Mouse (Mus musculus): ENCODE results near the gene Cdk5rap1. TPM values are rescaled to one million over a fixed set of nuclear protein-coding genes. Genes with fewer than 3 reads are reported as not detected.
A peak's percentile ranks its signal among the peaks of the same experiment; 100 is the strongest.

Gene Cdk5rap1
- polyA plus RNA-seq, 1 experiment from 2014 or later, result 13.1 TPM

- DNase-seq, result peak; percentile 84
- Histone ChIP-seq H3K27ac (ENCODE audit: low read depth) (no peak overlapping the region), H3K9ac (no peak overlapping the region), H3K4me3 (ENCODE audit: low read depth, low read length) (no peak overlapping the region), H3K4me2 (no peak overlapping the region), H3K27me3 (ENCODE audit: insufficient read depth, low read length) (0 out of 2 replicates have a peak, but pooled peaks cover 2% of the 10 kb centered on the region), H3K9me3 (ENCODE audit: low read depth, low read length) (no peaks in the 10 kb centered on the region), H3K36me3 (ENCODE audit: insufficient read depth) (no peaks in the 10 kb centered on the region), H3K4me1 (ENCODE audit: insufficient read depth) (no peaks in the 10 kb centered on the region)
- peak; percentile 65 for TF ChIP-seq CTCF (IDR thresholded peaks at IDR 0.05; ENCODE audit: low read depth)
- ATAC-seq (ENCODE audit: insufficient read depth), result no peak
- 62% methylated on average over 7 of the region's 7 CpGs for WGBS
These were observed 39.3 kb upstream of the Cdk5rap1 start for GRCm38 (mm10) chr2:154412018-154412666.

- no peaks in the 10 kb centered on the region for H3K4me1 ChIP-seq (ENCODE audit: insufficient read depth)
- H3K27ac ChIP-seq (ENCODE audit: low read depth), result no peak overlapping the region
- no peak for ATAC-seq (ENCODE audit: insufficient read depth)
- TF ChIP-seq CTCF (IDR thresholded peaks at IDR 0.05; ENCODE audit: low read depth), result no peak
- no peak overlapping the region for H3K4me3 ChIP-seq (ENCODE audit: low read depth, low read length)
- no peak overlapping the region for H3K4me2 ChIP-seq
- no peaks in the 10 kb centered on the region for H3K9me3 ChIP-seq (ENCODE audit: low read depth, low read length)
- 55% methylated on average over 2 of the region's 2 CpGs for WGBS
- 0 out of 2 replicates have a peak, but pooled peaks cover 2% of the 10 kb centered on the region for H3K27me3 ChIP-seq (ENCODE audit: insufficient read depth, low read length)
- H3K9ac ChIP-seq, result no peak overlapping the region
- H3K36me3 ChIP-seq (ENCODE audit: insufficient read depth), result no peaks in the 10 kb centered on the region
- peak; percentile 47 for DNase-seq
These were observed 37.5 kb upstream of the Cdk5rap1 start for GRCm38 (mm10) chr2:154410355-154410754.

GRCm38 (mm10) chr2:154407643-154408445 is 35.0 kb upstream of the Cdk5rap1 start, which contains the start of gene Snta1:
Gene Snta1 (minus strand): TSS chr2:154408099.
- H3K4me3 ChIP-seq (ENCODE audit: low read depth, low read length), result peak within 1 kb of the TSS; percentile 67
- H3K4me2 ChIP-seq, result peak within 1 kb of the TSS; percentile 81
- no peak for TF ChIP-seq CTCF (IDR thresholded peaks at IDR 0.05; ENCODE audit: low read depth)
- H3K27ac ChIP-seq (ENCODE audit: low read depth), result no peak within 1 kb of the TSS
- WGBS, result 2% methylated on average over 81 of the region's 84 CpGs
- H3K27me3 ChIP-seq (ENCODE audit: insufficient read depth, low read length), result 0 out of 2 replicates have a peak, but pooled peaks cover 2% of the 10 kb centered on the region
- H3K9ac ChIP-seq, result peak within 1 kb of the TSS; percentile 68
- H3K9me3 ChIP-seq (ENCODE audit: low read depth, low read length), result no peaks in the 10 kb centered on the region
- H3K4me1 ChIP-seq (ENCODE audit: insufficient read depth), result peaks cover 8% of the 10 kb centered on the region
- ATAC-seq (ENCODE audit: insufficient read depth), result peak; percentile 83
- DNase-seq, result peak; percentile 82
- H3K36me3 ChIP-seq (ENCODE audit: insufficient read depth), result no peaks in the 10 kb centered on the region

GRCm38 (mm10) chr2:154407063-154407642 is 34.3 kb upstream of the Cdk5rap1 start:
- no peaks in the 10 kb centered on the region for H3K9me3 ChIP-seq (ENCODE audit: low read depth, low read length)
- no peaks in the 10 kb centered on the region for H3K36me3 ChIP-seq (ENCODE audit: insufficient read depth)
- DNase-seq (no peak), ATAC-seq (ENCODE audit: insufficient read depth) (no peak)
- H3K4me1 ChIP-seq (ENCODE audit: insufficient read depth), result peaks cover 8% of the 10 kb centered on the region
- peak overlapping the region; percentile 67 for H3K4me3 ChIP-seq (ENCODE audit: low read depth, low read length)
- peak overlapping the region; percentile 68 for H3K9ac ChIP-seq
- H3K27me3 ChIP-seq (ENCODE audit: insufficient read depth, low read length), result 0 out of 2 replicates have a peak, but pooled peaks cover 2% of the 10 kb centered on the region
- no peak overlapping the region for H3K27ac ChIP-seq (ENCODE audit: low read depth)
- no peak for TF ChIP-seq CTCF (IDR thresholded peaks at IDR 0.05; ENCODE audit: low read depth)
- 29% methylated on average over 11 of the region's 11 CpGs for WGBS
- H3K4me2 ChIP-seq, result peak overlapping the region; percentile 81

- Histone ChIP-seq H3K4me3 (ENCODE audit: low read depth, low read length) (no peak overlapping the region), H3K27ac (ENCODE audit: low read depth) (no peak overlapping the region), H3K27me3 (ENCODE audit: insufficient read depth, low read length) (0 out of 2 replicates have a peak, but pooled peaks cover 2% of the 10 kb centered on the region), H3K9ac (no peak overlapping the region), H3K36me3 (ENCODE audit: insufficient read depth) (no peaks in the 10 kb centered on the region), H3K4me1 (ENCODE audit: insufficient read depth) (peaks cover 8% of the 10 kb centered on the region), H3K9me3 (ENCODE audit: low read depth, low read length) (no peaks in the 10 kb centered on the region), H3K4me2 (no peak overlapping the region)
- 59% methylated on average over 5 of the region's 5 CpGs for WGBS
- DNase-seq (no peak), ATAC-seq (ENCODE audit: insufficient read depth) (no peak)
- no peak for TF ChIP-seq CTCF (IDR thresholded peaks at IDR 0.05; ENCODE audit: low read depth)
These were observed 32.7 kb upstream of the Cdk5rap1 start for GRCm38 (mm10) chr2:154405447-154405994.

- ATAC-seq (ENCODE audit: insufficient read depth) (peak; percentile 91), DNase-seq (peak; percentile 95)
- Histone ChIP-seq H3K4me1 (ENCODE audit: insufficient read depth) (peaks cover 8% of the 10 kb centered on the region), H3K4me2 (0 out of 2 replicates have a peak overlapping the region, but pooled peaks have one; percentile 1), H3K27ac (ENCODE audit: low read depth) (peak overlapping the region; percentile 76), H3K36me3 (ENCODE audit: insufficient read depth) (no peaks in the 10 kb centered on the region), H3K9me3 (ENCODE audit: low read depth, low read length) (no peaks in the 10 kb centered on the region), H3K9ac (no peak overlapping the region), H3K27me3 (ENCODE audit: insufficient read depth, low read length) (0 out of 2 replicates have a peak, but pooled peaks cover 2% of the 10 kb centered on the region), H3K4me3 (ENCODE audit: low read depth, low read length) (no peak overlapping the region)
- 4% methylated on average over 7 of the region's 7 CpGs for WGBS
- TF ChIP-seq CTCF (IDR thresholded peaks at IDR 0.05; ENCODE audit: low read depth), result peak; percentile 58
These were observed 30.0 kb upstream of the Cdk5rap1 start for GRCm38 (mm10) chr2:154402811-154403210.
